Mouse (Mus musculus) CH12.LX (cell line): ENCODE data around the gene Gm960. TPM values are rescaled to one million over a fixed set of nuclear protein-coding genes. Genes with fewer than 3 reads are reported as not detected.
A peak's percentile ranks its signal among the peaks of the same experiment; 100 is the strongest.

Source experiments
- DNase-seq: peaks from one replicate; pipeline ENCODE4 v3.0.0-alpha.2; 2013; ENCODE audit errors: extremely low read depth
- H3K27ac ChIP-seq: 2 replicates; pipeline ENCODE4 v1.5.1; 2012; ENCODE audit warnings: low read depth, mild to moderate bottlenecking, control low read depth, moderate library complexity; ENCODE audit not compliant: insufficient read depth
- H3K27me3 ChIP-seq: replicated peaks from 2 replicates; pipeline ENCODE3; 2012; ENCODE audit warnings: inconsistent platforms
- H3K36me3 ChIP-seq, 2 experiments: replicated peaks in 1 of 2; 2 replicates each; pipeline versions ENCODE3 to v1.6.1; 2012; ENCODE audit warnings: inconsistent platforms in 1 of 2, low read length in 1 of 2, mild to moderate bottlenecking in 1 of 2, mixed read lengths in 1 of 2, moderate library complexity in 1 of 2; ENCODE audit not compliant: control insufficient read depth in 1 of 2, insufficient read depth in 1 of 2
- H3K4me1 ChIP-seq, 2 experiments: 2 replicates each; pipeline ENCODE4 v1.6.1; 2012; ENCODE audit warnings: inconsistent platforms in 1 of 2, moderate library complexity in 1 of 2; ENCODE audit not compliant: insufficient read depth in 2 of 2, control insufficient read depth in 1 of 2
- H3K4me2 ChIP-seq: 2 replicates; pipeline ENCODE4 v1.6.1; 2012; ENCODE audit warnings: low read depth, mild to moderate bottlenecking, control low read depth; ENCODE audit not compliant: poor library complexity, insufficient read depth, severe bottlenecking
- H3K4me3 ChIP-seq, 3 experiments: fragments of 150-350 bp in 1 of 3; sonication (generic) in 1 of 3; replicated peaks in 1 of 3; 2 replicates each; pipeline versions ENCODE3 to v1.5.1; 2011 to 2012; ENCODE audit warnings: low read depth in 2 of 3, low read length in 2 of 3, mild to moderate bottlenecking in 2 of 3, moderate library complexity in 2 of 3, control low read depth in 1 of 3, improper control_type of control experiment in 1 of 3, inconsistent platforms in 1 of 3, mixed read lengths in 1 of 3; ENCODE audit not compliant: poor library complexity in 1 of 3
- H3K79me2 ChIP-seq: replicated peaks from 2 replicates; pipeline ENCODE4 v1.6.1; 2012; ENCODE audit warnings: mild to moderate bottlenecking, moderate library complexity; ENCODE audit not compliant: control insufficient read depth, poor library complexity, insufficient read depth, severe bottlenecking; ENCODE audit errors: extremely low read depth
- H3K9ac ChIP-seq: 2 replicates; pipeline ENCODE4 v1.6.1; 2012; ENCODE audit warnings: low read depth, mild to moderate bottlenecking, control low read depth, moderate library complexity; ENCODE audit not compliant: insufficient read depth
- H3K9me3 ChIP-seq: replicated peaks from 2 replicates; pipeline ENCODE3; 2012; ENCODE audit warnings: low read length, inconsistent platforms, mixed read lengths
- CHD2 ChIP-seq: IDR thresholded peaks from 2 replicates; pipeline ENCODE4 v1.6.1; 2011; ENCODE audit warnings: low read length, improper control_type of control experiment
- CTCF ChIP-seq, 2 experiments: IDR thresholded peaks in 1 of 2; conservative IDR thresholded peaks in 1 of 2; 2 replicates each; pipeline ENCODE4 v1.5.1; 2011 to 2012; ENCODE audit warnings: low read depth in 2 of 2, low read length in 2 of 2, improper control_type of control experiment in 1 of 2, inconsistent platforms in 1 of 2, mild to moderate bottlenecking in 1 of 2, moderate library complexity in 1 of 2
- EP300 ChIP-seq: IDR thresholded peaks from 2 replicates; pipeline ENCODE4 v1.6.1; 2011; ENCODE audit warnings: low read length, improper control_type of control experiment
- ETS1 ChIP-seq: conservative IDR thresholded peaks from 2 replicates; pipeline ENCODE4 v1.6.1; 2012; ENCODE audit warnings: low read depth, mild to moderate bottlenecking, inconsistent platforms, low read length, improper control_type of control experiment, moderate library complexity
- KAT2A ChIP-seq: IDR thresholded peaks from 2 replicates; pipeline ENCODE4 v1.6.1; 2012; ENCODE audit warnings: low read length, improper control_type of control experiment, inconsistent platforms; ENCODE audit not compliant: insufficient replicate concordance
- MAFK ChIP-seq: IDR thresholded peaks from 2 replicates; pipeline ENCODE4 v1.6.1; 2011; ENCODE audit warnings: low read length, improper control_type of control experiment; ENCODE audit not compliant: insufficient replicate concordance
- NELFE ChIP-seq: IDR thresholded peaks from 2 replicates; pipeline ENCODE4 v1.6.1; 2011; ENCODE audit warnings: low read depth, low read length, improper control_type of control experiment
- POLR2A ChIP-seq: IDR thresholded peaks from 2 replicates; pipeline ENCODE4 v1.6.1; 2011; ENCODE audit warnings: low read depth, mild to moderate bottlenecking, improper control_type of control experiment, low read length
- POLR2AphosphoS2 ChIP-seq: IDR thresholded peaks from 2 replicates; pipeline ENCODE4 v1.6.1; 2011; ENCODE audit warnings: low read depth, low read length, improper control_type of control experiment
- TBP ChIP-seq: conservative IDR thresholded peaks from 2 replicates; pipeline ENCODE4 v1.6.1; 2011; ENCODE audit warnings: low read depth, low read length, improper control_type of control experiment
- ZC3H11A ChIP-seq: IDR thresholded peaks from 2 replicates; pipeline ENCODE4 v1.6.1; 2012; ENCODE audit warnings: low read depth, mild to moderate bottlenecking, inconsistent platforms, low read length, improper control_type of control experiment
- ZKSCAN1 ChIP-seq: IDR thresholded peaks from 2 replicates; pipeline ENCODE4 v1.6.1; 2012; ENCODE audit warnings: low read depth, inconsistent platforms, low read length, improper control_type of control experiment, borderline replicate concordance
- ZMIZ1 ChIP-seq: IDR thresholded peaks from 2 replicates; pipeline ENCODE4 v1.6.1; 2012; ENCODE audit warnings: low read depth, mild to moderate bottlenecking, inconsistent platforms, low read length, improper control_type of control experiment
- dilution Hi-C: fragments of 300-500 bp; cut with MboI; formaldehyde crosslinking; loops from 2 replicates; pipeline ENCODE4 v1.14.3; 2020; ENCODE audit warnings: low sequenced_read_pairs; ENCODE audit not compliant: extremely low pct_unique_long_range_greater_than_20kb, extremely low pct_ligation_motif_present
- in situ Hi-C: fragments of 300-500 bp; cut with MboI; formaldehyde crosslinking; loops from 3 replicates; pipeline ENCODE4 v1.14.3; 2019; ENCODE audit warnings: low sequenced_read_pairs, low pct_ligation_motif_present, low pct_unique_long_range_greater_than_20kb, mixed read lengths
- polyA plus RNA-seq: library from polyadenylated mRNA; unstranded; fragments of >175 nt; gene quantifications from 2 replicates; pipeline ENCODE4 v1.2.1, GENCODE M21; 2012; ENCODE audit warnings: low read depth; ENCODE audit not compliant: insufficient read length
- total RNA-seq, 2 experiments: library from RNA; depleted of rRNA; stranded (reverse); fragments of 300-350 nt in 1 of 2; fragments of >200 nt in 1 of 2; gene quantifications; 2 replicates each; pipeline ENCODE4 v1.2.3; 2012 to 2014

Gene Gm960
- total and polyA plus RNA-seq, 3 experiments = 0.38 TPM; not detected in 2

DNA sequence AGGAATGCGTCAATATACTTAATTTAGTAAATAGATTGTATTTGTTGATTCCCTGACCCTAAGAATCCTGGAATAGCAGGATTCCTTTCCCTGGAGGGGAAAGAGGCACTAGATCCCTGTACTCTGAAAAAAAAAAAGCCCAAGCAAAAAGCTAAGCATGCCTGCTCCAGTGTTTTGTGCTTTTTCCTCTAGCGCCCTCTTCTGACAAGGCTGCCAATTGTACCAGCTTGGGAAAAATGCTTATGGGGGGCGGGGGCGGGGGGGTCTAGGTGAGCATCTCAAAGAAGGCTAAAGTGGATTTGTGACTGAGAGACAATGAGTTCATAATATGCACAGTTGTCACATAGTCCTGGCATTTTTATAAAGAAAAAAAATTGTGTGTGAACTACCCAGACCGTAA lies 45.1 kb upstream of the Gm960 start (continued):
- TF ChIP-seq CTCF (conservative IDR thresholded peaks at IDR 0.05 in 1 of 2, IDR thresholded peaks at IDR 0.05 in 1 of 2; ENCODE audit: low read depth in 2 of 2, low read length in 2 of 2) (peak; percentile 15 to 75; a peak in 3 of 4 replicates), MAFK (no peak)

DNA sequence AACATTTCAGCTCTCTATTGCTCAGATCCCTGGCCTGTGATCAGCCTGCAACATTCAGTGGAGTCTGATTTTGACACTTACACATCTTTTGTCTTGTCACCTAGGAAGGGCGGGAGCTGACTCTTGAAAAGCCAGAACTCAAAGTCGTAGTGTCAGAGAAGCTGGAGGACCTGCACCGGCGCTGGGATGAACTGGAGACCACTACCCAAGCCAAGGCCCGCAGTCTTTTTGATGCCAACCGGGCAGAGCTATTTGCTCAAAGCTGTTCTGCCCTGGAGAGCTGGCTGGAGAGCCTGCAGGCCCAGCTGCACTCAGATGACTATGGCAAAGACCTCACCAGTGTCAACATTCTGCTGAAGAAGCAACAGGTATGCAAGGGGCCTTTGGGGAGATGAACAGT lies 43.8 kb upstream of the Gm960 start:
- H3K9me3 ChIP-seq = no peaks in the 10 kb centered on the region
- no peak for TF ChIP-seq ZMIZ1
- TF ChIP-seq POLR2A = no peak
- no peak for TF ChIP-seq NELFE
- no peak for TF ChIP-seq EP300
- no peak for TF ChIP-seq TBP
- no peak for TF ChIP-seq ZC3H11A
- TF ChIP-seq CHD2 = no peak
- no peak for TF ChIP-seq ZKSCAN1
- H3K4me2 ChIP-seq = no peak overlapping the region
- H3K36me3 ChIP-seq = peaks cover 0 to 6% of the 10 kb centered on the region in 2 experiments
- no peaks in the 10 kb centered on the region for H3K4me1 ChIP-seq
- H3K4me3 ChIP-seq = no peak overlapping the region
- no peaks in the 10 kb centered on the region for H3K27me3 ChIP-seq
- no peaks in the 10 kb centered on the region for H3K79me2 ChIP-seq
- no peak overlapping the region for H3K27ac ChIP-seq
- no peak for DNase-seq
- dilution Hi-C loops = no loop called here
- no peak overlapping the region for H3K9ac ChIP-seq
- in situ Hi-C loops = loop anchor here (5.0 to 10.0 kb wide), 3 partner anchors 47 to 245 kb away; partner anchors contain the start of genes 2010003K11Rik, Gm960 and Rce1

DNA sequence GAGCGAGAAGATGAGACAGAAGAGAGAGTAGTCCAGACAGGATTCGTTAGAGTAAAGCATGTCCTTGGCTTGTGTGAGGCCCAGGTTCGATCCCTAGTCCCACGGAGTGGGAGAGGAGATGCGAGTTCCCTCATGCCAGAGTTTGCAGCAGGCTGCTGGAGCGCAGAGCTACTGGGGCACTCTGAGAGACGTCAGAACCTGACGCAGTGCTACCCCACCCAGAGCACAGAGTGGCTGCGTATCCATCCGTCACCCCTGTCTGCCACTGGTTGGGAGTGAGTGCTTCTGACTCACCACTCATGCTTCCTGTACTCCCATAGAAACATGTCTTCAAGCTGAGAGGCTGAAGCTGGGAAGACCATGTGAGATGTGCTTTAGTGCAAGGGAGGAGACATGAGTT lies 43.0 kb upstream of the Gm960 start:
- dilution Hi-C loops (no loop called here), in situ Hi-C loops (loop anchor here (5.0 to 10.0 kb wide), 3 partner anchors 47 to 244 kb away; partner anchors contain the start of genes 2010003K11Rik, Gm960 and Rce1)
- no peaks in the 10 kb centered on the region for H3K9me3 ChIP-seq
- H3K4me1 ChIP-seq = no peaks in the 10 kb centered on the region
- no peaks in the 10 kb centered on the region for H3K79me2 ChIP-seq
- no peak overlapping the region for H3K4me3 ChIP-seq
- H3K27me3 ChIP-seq = no peaks in the 10 kb centered on the region
- no peak overlapping the region for H3K9ac ChIP-seq
- H3K36me3 ChIP-seq = peaks cover 0 to 3% of the 10 kb centered on the region in 2 experiments
- H3K4me2 ChIP-seq = no peak overlapping the region
- TF ChIP-seq ZKSCAN1 (no peak), POLR2AphosphoS2 (no peak), KAT2A (no peak), ETS1 (no peak), TBP (no peak)
- no peak overlapping the region for H3K27ac ChIP-seq
- DNase-seq = no peak
